Mouse (Mus musculus) B cell, adult 67 days (primary cell): Measurements from ENCODE around the gene Lce3c. TPM values are rescaled to one million over a fixed set of nuclear protein-coding genes. Genes with fewer than 3 reads are reported as not detected.

ENCODE experiments used
- total RNA-seq, 2 experiments: library from RNA; stranded (reverse); gene quantifications; 4 replicates each; pipeline ENCODE4 v1.2.4; 2023

Lce3c gene
- not detected for total RNA-seq

GRCm38 (mm10) chr3:92944186-92944585 is at the start of gene Lce3c:
Lce3c (plus strand) TSS chr3:92944486.

GRCm38 (mm10) chr3:92926130-92926529 is 18.2 kb upstream of the Lce3c start, which contains the start of gene Lce3a:
Lce3a (minus strand) TSS chr3:92926230.

GRCm38 (mm10) chr3:92932679-92933078 is 11.6 kb upstream of the Lce3c start, which contains the start of gene Lce3b:
Lce3b (plus strand) TSS chr3:92932979.

GRCm38 (mm10) chr3:92957090-92957489 is 12.8 kb downstream of the Lce3c start, which contains the start of gene Lce3d:
Lce3d (plus strand) TSS chr3:92957390.

GRCm38 (mm10) chr3:92966761-92967160 is 22.5 kb downstream of the Lce3c start, which contains the start of gene Lce3e:
Lce3e (plus strand) TSS chr3:92967061.

GRCm38 (mm10) chr3:92991926-92992325 is 47.6 kb downstream of the Lce3c start, which contains the start of gene Lce3f:
Lce3f (plus strand) TSS chr3:92992226.

Other genes with a start within 250 kb of the Lce3c start
- gene Lce1e, start 235.4 kb upstream of the Lce3c start, total RNA-seq = not detected
- gene Lce1f, start 224.1 kb upstream of the Lce3c start, total RNA-seq = not detected
- gene Gm38119, start 205.4 kb upstream of the Lce3c start, total RNA-seq = not detected
- gene Lce1g, start 192.1 kb upstream of the Lce3c start, total RNA-seq = not detected
- gene Lce1h, start 179.4 kb upstream of the Lce3c start, total RNA-seq = not detected
- gene Lce1i, start 165.6 kb upstream of the Lce3c start, total RNA-seq = not detected
- gene Lce1j, start 154.0 kb upstream of the Lce3c start, total RNA-seq = not detected
- gene Lce1k, start 136.6 kb upstream of the Lce3c start, total RNA-seq = not detected
- gene Kprp, start 117.2 kb upstream of the Lce3c start, total RNA-seq = not detected
- gene Lce1l, start 93.2 kb upstream of the Lce3c start, total RNA-seq = not detected
- gene 2310050C09Rik, start 74.3 kb upstream of the Lce3c start, total RNA-seq = not detected
- gene Lce3a, start 18.3 kb upstream of the Lce3c start, total RNA-seq = not detected
- not detected for gene Lce3b, start 11.5 kb upstream of the Lce3c start, total RNA-seq
- not detected for gene Lce3d, start 12.9 kb downstream of the Lce3c start, total RNA-seq
- not detected for gene Lce3e, start 22.6 kb downstream of the Lce3c start, total RNA-seq
- not detected for gene Lce3f, start 47.7 kb downstream of the Lce3c start, total RNA-seq
- gene Crct1, start 71.2 kb downstream of the Lce3c start, total RNA-seq = not detected
- not detected for gene Lce1m, start 74.6 kb downstream of the Lce3c start, total RNA-seq
- gene Gm4858, start 124.3 kb downstream of the Lce3c start, total RNA-seq = not detected
- not detected for gene Crnn, start 200.3 kb downstream of the Lce3c start, total RNA-seq